Mouse (Mus musculus) spleen, adult 18-20 months (tissue): ENCODE results near the gene Ciao2a.

Experiments used
- DNase-seq, 2 experiments: peaks; one replicate each; pipeline ENCODE4 v3.0.0; 2022; ENCODE audit warnings: mixed read lengths in 2 of 2

Gene Ciao2a

DNA sequence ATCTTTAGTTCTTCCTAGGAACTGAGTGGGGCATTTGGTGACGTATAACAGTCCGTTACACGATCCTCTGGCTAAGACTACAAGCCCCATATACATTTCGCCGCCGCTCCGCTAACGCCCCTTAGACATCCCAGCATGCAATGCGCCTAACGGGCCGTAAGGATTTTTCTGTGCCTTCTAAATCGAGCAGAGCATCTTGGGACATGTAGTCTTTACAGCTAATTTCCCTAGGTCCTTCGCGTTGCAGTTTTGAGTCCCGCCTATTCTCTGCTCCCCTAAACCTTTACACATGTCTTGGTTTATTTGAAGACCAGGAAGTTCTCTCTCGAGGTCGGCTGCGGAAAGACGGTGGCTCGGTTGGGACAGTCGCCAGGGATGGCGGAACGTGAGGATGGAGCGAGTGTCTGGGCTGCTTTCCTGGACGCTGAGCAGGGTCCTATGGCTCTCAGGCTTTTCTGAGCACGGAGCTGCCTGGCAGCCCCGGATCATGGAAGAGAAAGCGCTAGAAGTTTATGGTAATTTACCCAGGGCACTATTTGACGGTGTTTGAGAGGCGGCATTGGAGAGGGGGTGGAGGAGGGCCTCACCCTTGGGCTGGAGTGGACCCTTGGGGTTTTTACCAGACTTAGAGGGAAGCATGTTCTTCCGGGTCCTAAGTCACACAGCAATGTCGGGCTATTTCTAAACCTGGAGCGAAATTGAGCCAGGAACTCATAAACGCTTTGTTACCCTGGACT lies at the start of gene Ciao2a, which contains the start of gene Snx1:
TSS of gene Ciao2a (plus strand) at position 156 of the 737 bp plus-strand sequence.
TSS of gene Snx1 (minus strand) at position 132 of the 737 bp plus-strand sequence.
- DNase-seq, result peak; percentile 87 to 89

GRCm38 (mm10) chr9:66078072-66078471 lies 48.3 kb upstream of the Ciao2a start:
- DNase-seq, result no peak

DNA sequence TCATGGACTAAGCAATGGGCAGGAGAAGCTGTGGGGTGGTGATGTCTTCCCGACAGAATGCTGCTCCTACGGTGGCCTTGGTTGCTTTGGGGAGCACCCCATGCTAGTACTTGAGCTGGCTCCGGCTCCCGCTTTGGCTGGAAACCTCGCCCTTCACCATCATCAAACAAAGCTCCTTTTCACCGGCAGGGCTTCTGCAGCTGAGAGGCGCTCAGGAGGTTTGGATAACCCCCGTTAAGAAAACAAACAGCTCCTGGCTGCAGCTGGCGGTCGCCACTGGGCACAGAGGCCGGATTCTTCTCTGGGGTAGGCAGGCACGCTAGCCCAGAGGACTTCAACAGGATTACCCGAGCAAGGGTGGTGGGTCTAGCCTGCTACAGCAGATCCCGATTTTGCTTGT lies 47.9 kb upstream of the Ciao2a start:
- DNase-seq, result no peak

GRCm38 (mm10) chr9:66080804-66081459 lies 45.5 kb upstream of the Ciao2a start:
- no peak for DNase-seq

- DNase-seq, result no peak
These were observed 44.4 kb upstream of the Ciao2a start for GRCm38 (mm10) chr9:66081999-66082398.

- DNase-seq, result no peak
These were observed 42.2 kb upstream of the Ciao2a start for GRCm38 (mm10) chr9:66084171-66084570.

DNA sequence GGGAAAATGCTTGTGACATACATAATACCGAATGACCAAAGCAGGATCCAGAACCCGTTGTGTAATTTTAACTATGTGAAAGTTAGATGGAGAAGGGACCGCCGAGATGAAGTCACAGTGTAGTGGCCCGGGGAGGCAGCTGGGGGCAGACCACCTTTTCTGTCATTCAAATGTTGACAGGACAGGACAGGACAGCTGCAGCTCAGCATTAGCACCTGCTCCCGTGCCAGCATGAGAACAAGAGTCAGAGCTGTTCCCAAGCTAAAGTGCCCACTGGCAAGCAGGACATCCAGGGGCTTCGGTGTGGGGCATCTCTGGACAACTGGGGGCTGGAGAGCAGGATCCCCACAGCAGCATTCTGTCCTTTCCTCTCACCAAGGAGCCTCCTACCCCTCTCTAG lies 39.3 kb upstream of the Ciao2a start:
- DNase-seq, result no peak

GRCm38 (mm10) chr9:66088411-66088810 lies 38.0 kb upstream of the Ciao2a start:
- peak in 1 of 2 experiments; percentile 40 for DNase-seq

DNA sequence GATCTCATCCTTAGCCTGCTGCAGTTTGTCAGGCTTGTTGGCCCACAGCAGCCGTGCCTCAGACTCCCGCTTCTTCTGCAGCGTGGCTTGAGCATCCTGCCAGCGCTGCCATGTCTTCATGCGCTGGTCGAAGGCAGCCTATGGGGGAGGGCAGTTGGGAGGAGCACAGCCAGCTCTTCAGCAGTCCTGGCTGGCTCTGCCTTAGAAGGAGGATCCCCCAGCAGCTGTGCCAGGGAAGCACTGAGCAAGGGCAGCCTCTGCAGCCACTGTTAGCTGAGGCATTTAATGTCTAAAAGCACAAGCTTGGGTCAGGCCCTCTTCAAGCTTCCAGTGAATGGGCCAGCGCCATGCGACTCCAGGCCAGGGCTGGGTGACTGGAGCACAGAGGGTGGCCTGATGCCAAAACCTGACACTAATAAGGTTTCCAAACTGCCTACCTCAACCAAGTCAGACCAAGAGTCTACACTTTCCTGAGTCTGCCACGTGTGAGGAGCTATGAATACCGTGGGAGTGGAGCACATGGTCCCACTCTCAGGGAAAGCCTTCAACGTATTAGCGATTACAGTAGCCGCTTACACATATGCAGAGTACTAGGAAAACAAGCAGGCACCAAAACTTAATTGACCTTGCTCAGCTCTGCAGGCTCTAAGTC lies 35.7 kb upstream of the Ciao2a start:
- DNase-seq, result no peak

GRCm38 (mm10) chr9:66091327-66092231 lies 34.8 kb upstream of the Ciao2a start:
- no peak for DNase-seq

- no peak for DNase-seq
These were observed 33.7 kb upstream of the Ciao2a start for GRCm38 (mm10) chr9:66092664-66093063.

GRCm38 (mm10) chr9:66101577-66101976 lies 24.8 kb upstream of the Ciao2a start:
- no peak for DNase-seq

DNA sequence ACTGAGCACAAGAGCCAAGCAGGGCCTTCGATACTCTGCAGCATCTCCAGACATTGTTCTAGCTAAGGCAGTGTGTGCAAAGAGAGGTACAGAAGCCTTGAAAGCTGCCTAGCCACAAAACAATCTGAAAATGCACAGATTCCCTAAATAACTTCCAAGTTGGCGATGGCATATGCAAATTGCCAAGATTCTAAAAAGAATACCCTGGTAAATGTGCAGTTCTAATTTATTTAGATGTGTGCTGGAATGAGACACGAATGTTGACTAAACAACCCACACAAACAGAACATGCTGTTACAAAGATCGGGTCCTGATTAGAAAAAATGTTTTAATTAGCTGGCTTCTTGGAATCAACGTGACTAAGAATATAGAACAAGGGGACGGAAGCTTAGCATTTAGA lies 23.7 kb upstream of the Ciao2a start:
- DNase-seq, result no peak

- DNase-seq, result no peak
These were observed 21.8 kb upstream of the Ciao2a start for GRCm38 (mm10) chr9:66104601-66105000.

DNA sequence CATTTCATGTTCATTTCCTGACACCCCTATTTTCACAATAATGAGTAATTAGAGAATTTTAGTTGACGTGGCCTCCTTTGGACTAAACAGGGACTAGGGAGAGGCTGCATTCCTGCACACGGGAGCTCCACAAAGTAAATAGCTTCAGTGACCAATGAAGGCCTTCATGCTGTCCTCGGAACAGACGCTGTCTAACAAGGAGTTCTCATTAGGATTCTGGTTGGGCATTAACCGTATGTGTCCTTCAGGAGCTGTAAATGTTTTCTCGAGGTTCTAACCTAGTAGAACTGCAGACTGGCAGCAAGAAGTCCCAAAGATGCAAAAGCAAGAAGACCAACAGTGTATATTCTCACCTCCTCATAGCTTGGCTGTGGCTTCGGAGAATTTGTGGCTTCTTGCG lies 21.2 kb upstream of the Ciao2a start:
- no peak for DNase-seq

- DNase-seq, result no peak
These were observed 16.8 kb upstream of the Ciao2a start for GRCm38 (mm10) chr9:66109574-66109973.

- DNase-seq, result no peak
These were observed 16.3 kb upstream of the Ciao2a start for GRCm38 (mm10) chr9:66110126-66110525.

- DNase-seq, result no peak
These were observed 15.6 kb upstream of the Ciao2a start for GRCm38 (mm10) chr9:66110611-66111379.

DNA sequence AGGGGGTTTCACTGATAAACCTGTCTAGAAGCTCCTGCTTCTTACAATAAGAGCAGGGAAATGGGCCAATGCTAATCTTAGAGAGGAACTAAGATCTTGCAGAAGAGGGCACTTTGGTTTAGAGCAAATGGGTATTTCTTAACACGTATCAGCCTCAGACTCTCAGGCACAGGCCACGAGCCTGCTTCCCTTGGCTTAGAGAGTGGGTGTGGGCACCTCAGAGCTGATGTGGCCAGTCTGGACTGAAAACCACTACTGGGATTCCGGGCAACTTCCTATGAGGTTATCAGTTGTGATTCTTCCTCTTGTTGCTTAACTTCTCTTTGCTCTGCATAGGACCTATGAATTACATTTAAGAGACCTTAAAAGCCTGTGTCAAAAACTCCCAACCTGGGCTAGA lies 12.1 kb upstream of the Ciao2a start:
- no peak for DNase-seq

DNA sequence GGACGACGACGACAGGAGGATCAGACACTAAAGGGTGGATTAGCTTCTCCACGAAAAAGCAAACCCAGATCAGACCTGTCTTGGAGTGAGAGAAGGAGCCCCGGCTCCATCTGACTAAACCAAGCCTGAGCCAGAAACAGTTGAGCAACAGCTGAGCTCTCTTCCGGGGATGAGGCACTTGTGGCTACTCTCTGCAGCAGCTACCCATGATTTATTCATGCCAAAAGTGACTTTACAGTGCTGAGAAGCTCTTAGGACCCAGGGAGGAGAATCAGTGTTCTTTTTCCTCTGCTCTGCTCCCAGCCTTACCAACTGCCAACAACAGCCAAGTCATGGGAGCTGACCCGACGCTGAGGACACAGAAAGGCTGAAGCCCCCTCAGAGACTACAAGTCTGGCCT lies 9.5 kb upstream of the Ciao2a start:
- DNase-seq, result no peak

GRCm38 (mm10) chr9:66119498-66119897 lies 6.9 kb upstream of the Ciao2a start:
- no peak for DNase-seq

DNA sequence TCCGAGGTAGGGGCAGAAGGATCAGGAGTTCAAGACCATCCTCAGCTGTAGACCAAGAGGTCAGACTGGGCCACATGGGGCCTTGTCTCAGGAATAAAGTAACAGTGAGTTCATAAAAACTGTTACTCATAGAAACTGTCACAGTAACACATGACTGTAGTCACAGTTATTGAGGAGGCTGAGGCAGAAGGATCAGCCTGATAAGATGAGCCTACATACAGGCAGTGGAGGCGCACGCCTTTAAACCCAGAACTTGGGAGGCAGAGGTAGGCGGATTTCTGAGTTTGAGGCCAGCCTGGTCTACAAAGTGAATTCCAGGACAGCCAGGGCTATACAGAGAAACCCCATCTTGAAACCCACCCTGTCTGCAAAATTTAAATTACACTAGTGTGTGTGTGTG lies 6.3 kb upstream of the Ciao2a start:
- DNase-seq, result no peak
